Mouse (Mus musculus) liver, embryonic 13.5 days (tissue): ENCODE measurements around the gene Card14. TPM values are rescaled to one million over a fixed set of nuclear protein-coding genes. Genes with fewer than 3 reads are reported as not detected.

Experiments used
- ATAC-seq: fragments of 200-750 bp; cut with Nextera tagmentation; 2 replicates; pipeline ENCODE4 v1.8.0; 2017; ENCODE audit warnings: low read depth, mild to moderate bottlenecking, moderate number of reproducible peaks, moderate library complexity
- DNase-seq: peaks from one replicate; pipeline ENCODE4 v3.0.0; 2022
- H3K27ac ChIP-seq: fragments of 300-500 bp; sonication (generic); 2 replicates; pipeline ENCODE4 v1.5.1; 2015; ENCODE audit warnings: moderate library complexity, mild to moderate bottlenecking, inconsistent platforms
- H3K27me3 ChIP-seq: fragments of 300-500 bp; sonication (generic); 2 replicates; pipeline ENCODE4 v1.6.1; 2015; ENCODE audit warnings: mild to moderate bottlenecking, inconsistent platforms
- H3K36me3 ChIP-seq: fragments of 300-500 bp; sonication (generic); 2 replicates; pipeline ENCODE4 v1.6.1; 2015; ENCODE audit warnings: mild to moderate bottlenecking, inconsistent platforms
- H3K4me1 ChIP-seq: fragments of 300-500 bp; sonication (generic); replicated peaks from 2 replicates; pipeline ENCODE4 v1.6.1; 2015; ENCODE audit warnings: inconsistent platforms
- H3K4me2 ChIP-seq: fragments of 300-500 bp; sonication (generic); 2 replicates; pipeline ENCODE4 v1.6.1; 2015; ENCODE audit warnings: inconsistent platforms, mild to moderate bottlenecking, moderate library complexity
- H3K4me3 ChIP-seq: fragments of 300-500 bp; sonication (generic); replicated peaks from 2 replicates; pipeline ENCODE4 v1.5.1; 2015; ENCODE audit warnings: mild to moderate bottlenecking, inconsistent platforms
- H3K9ac ChIP-seq: fragments of 300-500 bp; sonication (generic); 2 replicates; pipeline ENCODE4 v1.6.1; 2015; ENCODE audit warnings: mild to moderate bottlenecking, inconsistent platforms
- H3K9me3 ChIP-seq: fragments of 300-500 bp; sonication (generic); replicated peaks from 2 replicates; pipeline ENCODE4 v1.6.1; 2016; ENCODE audit warnings: inconsistent platforms
- WGBS: fragments of 180-500 bp; shearing (Covaris S2); methylation state at CpG from one replicate; pipeline ENCODE4 v1.1.7; 2015; ENCODE audit not compliant: insufficient replicate concordance; 5-methylcytosine and 5-hydroxymethylcytosine counted together
- microRNA counts: library from miRNA; unstranded; fragments of <30 nt; microRNA quantifications from one replicate; lab custom pipeline; 2016
- microRNA-seq: library from miRNA; unstranded; fragments of <30 nt; microRNA quantifications from one replicate; pipeline ENCODE4, GENCODE M21; 2016
- polyA plus RNA-seq: library from polyadenylated mRNA; unstranded; fragments of >200 nt; fragmentation: Nextera tagmentation; extraction: Ambion mirVana; gene quantifications from 2 replicates; pipeline ENCODE4 v1.2.1, GENCODE M21; 2015

The Card14 gene
- polyA plus RNA-seq, 1 experiment from 2014 or later: 0.20 TPM

DNA sequence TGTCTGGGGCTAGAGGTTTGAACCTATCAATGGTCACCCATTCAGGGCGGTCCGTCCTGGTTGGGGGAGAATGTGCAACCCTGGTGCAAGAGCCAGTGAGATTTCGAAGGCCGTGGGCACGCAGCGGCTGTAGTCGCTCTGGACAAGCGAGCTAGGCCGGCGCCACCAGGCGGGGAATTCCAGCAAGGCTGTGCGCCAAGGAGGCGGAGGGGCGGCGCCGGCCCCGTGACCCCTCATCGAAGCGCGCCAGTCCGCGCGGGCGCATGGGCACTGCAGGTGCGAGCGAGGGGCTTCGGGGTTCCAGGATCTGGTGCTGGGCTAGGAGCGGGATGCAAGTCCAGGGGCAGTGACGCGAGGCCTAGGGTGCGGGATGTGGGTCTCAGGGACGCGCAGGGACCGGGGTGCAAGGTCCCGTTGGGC lies 82.3 kb downstream of the Card14 start:
- Histone ChIP-seq H3K36me3 (no peaks in the 10 kb centered on the region), H3K4me3 (peak overlapping the region; percentile 81), H3K9me3 (no peaks in the 10 kb centered on the region), H3K4me1 (peaks cover 48% of the 10 kb centered on the region), H3K27ac (peak overlapping the region; percentile 69), H3K9ac (peak overlapping the region; percentile 70), H3K4me2 (peak overlapping the region; percentile 95), H3K27me3 (peaks cover 35% of the 10 kb centered on the region)
- no peak for DNase-seq
- under 1% methylated on average over 35 of the region's 35 CpGs for WGBS
- ATAC-seq: peak; percentile 15; the same call in 1 of the 2 replicates

DNA sequence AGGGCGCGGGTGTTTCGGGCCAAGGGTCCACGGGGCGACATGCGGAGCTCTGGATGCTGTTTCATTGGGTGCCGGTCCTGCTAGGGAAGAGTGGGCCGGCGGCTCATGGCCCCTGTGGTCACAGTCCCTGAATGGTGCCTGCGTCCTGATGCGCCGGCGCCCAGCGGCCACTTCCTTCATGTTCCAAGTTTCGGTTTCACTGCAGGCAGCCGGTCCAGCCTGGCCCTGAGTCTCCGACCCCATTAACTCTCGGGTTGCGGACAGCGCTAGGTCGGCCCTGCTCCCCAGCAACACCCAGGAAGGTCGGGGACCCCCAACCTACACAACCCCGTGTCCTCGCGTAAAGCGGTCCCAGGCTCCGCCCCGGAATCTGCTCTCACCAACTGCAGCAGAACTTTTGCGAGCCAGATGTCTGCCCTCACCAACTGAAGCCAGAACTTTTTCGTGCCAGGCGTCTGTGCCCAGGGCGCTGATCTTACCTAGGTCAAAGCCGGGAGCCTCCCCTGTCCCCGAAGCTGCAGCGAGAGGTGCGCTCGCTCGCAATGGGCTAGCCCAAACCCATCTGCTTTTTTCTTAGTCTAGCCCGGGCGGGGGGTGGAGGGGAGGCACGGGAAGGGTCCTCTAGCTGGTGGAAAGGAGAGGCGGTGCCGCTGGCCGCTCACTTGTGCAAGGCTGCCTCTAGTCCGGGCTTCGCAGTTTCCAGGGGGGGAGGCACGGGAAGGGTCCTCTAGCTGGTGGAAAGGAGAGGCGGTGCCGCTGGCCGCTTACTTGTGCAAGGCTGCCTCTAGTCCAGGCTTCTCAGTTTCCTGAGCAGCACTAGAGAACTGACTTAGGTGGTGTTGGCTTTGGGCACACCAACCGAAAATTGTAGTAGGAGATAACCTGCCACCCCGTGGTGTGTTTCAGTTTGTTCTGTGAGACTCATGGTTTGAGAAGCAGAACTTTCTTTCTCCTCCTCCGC lies 83.0 kb downstream of the Card14 start:
- DNase-seq (peak; percentile 38), ATAC-seq (peak; percentile 15)
- 1% methylated on average over 53 of the region's 53 CpGs for WGBS
- Histone ChIP-seq H3K27me3 (peaks cover 35% of the 10 kb centered on the region), H3K9ac (peak overlapping the region; percentile 70), H3K36me3 (no peaks in the 10 kb centered on the region), H3K9me3 (no peaks in the 10 kb centered on the region), H3K4me2 (peak overlapping the region; percentile 95), H3K4me3 (peak overlapping the region; percentile 81), H3K27ac (peak overlapping the region; percentile 69), H3K4me1 (peaks cover 51% of the 10 kb centered on the region)

DNA sequence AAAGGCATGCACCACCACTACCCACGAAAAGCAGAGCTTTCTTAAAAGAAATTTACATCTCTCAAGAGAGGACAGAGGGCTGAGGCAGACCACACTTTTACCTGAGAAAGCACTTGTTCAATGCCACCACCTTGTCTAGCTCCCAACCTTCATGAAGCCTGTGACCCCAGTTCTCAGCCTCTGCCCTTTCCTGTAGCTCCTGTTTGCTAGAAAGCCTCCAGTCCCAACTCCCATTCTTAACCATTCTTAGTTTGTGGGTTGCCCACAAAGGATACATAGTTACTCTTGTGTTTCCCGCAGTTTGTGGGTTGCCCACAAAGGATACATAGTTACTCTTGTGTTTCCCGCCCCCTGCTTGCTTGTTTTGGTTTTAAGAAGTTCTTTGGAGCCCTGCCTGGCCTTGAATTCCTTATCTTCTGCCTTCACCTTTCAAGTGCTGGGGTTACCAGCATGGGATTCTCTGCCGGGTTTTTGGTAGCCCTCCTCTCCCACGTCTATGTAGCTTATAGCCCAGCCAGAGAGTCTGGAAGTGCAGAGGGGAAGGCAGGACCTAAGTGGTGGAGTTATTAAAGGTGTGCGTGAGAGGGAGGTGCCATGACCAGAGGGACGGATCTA lies 83.9 kb downstream of the Card14 start:
- Histone ChIP-seq H3K4me3 (peak overlapping the region; percentile 81), H3K4me1 (peaks cover 60% of the 10 kb centered on the region), H3K27ac (peak overlapping the region; percentile 80), H3K9ac (peak overlapping the region; percentile 82), H3K9me3 (no peaks in the 10 kb centered on the region), H3K4me2 (peak overlapping the region; percentile 95), H3K27me3 (peaks cover 35% of the 10 kb centered on the region), H3K36me3 (peaks cover 6% of the 10 kb centered on the region)
- DNase-seq: peak; percentile 40
- 16% methylated on average over 7 of the region's 7 CpGs for WGBS
- peak; percentile 47 for ATAC-seq

DNA sequence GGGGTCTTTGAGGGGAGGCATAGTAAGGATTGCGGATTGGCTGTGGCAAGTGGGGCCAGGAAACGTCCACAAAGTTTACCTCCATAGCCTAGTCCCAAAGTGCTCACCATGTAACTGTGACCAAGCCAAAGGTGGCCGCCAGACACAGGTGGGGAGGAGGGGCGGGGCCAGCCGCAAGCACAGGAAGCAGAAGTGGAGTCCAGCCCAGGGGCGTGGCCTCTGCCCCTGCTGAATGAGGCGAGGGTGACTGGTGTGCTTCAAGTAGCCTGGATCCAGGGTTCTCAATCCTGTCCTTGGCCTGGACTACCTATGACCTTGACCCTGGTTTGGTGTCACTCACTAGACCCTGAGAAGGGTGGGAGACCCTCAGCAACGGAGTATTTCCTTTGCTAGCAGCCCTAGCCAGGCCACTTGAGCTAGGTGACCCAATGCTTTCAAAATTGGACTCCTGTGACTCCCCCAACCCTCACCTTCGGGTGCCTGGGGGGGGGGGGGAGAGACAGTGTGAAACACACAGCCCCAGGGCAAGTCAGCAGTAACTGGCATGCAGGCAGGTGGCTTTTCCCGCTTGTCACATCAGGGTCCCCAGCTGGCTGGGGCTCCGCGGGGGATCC lies 84.5 kb downstream of the Card14 start:
- Histone ChIP-seq H3K27me3 (peaks cover 35% of the 10 kb centered on the region), H3K9me3 (no peaks in the 10 kb centered on the region), H3K36me3 (peaks cover 6% of the 10 kb centered on the region), H3K4me3 (peak overlapping the region; percentile 81), H3K4me2 (peak overlapping the region; percentile 95), H3K4me1 (peaks cover 63% of the 10 kb centered on the region), H3K27ac (peak overlapping the region; percentile 80), H3K9ac (peak overlapping the region; percentile 82)
- peak; percentile 72 for ATAC-seq
- 5% methylated on average over 12 of the region's 12 CpGs for WGBS
- peak; percentile 76 for DNase-seq

DNA sequence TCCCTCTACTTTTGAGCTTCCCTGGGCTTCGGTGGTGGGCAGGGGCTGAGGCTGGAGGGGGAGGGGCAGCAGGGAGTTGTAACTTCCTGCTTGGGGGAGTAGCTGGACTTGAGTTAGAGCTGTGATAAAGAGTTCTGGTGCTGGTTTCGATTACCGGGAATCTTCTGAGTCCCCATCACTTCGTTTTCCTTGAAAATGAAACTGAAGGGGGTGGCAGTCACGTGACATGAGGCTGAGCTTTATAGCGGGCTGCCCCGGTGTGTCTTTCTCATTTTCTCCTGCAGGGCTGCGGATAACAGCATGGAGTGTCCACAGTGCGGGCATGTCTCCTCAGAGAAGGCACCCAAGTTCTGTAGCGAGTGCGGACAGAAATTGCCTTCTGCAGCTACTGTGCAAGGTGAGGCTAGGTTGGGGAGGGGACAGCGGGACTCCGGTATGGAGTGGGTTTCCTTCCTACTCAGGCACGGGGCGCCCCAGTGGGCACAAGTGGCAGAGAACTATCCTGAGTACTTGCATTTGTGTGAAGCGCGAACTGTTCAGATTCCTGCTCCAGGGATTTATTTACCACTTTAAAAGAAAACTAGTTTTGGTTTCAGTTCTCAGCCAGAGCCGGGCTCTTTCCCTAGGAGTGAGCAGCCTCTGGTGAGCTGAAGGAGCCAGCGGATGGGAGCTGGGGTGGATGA lies 85.4 kb downstream of the Card14 start, which contains the start of gene Rnf213:
Gene Rnf213, plus strand, starts transcription at position 301 of the 683 bp plus-strand sequence.
- Histone ChIP-seq H3K27ac (peak within 1 kb of the TSS; percentile 80), H3K9ac (peak within 1 kb of the TSS; percentile 82), H3K4me3 (peak within 1 kb of the TSS; percentile 81), H3K36me3 (peaks cover 6% of the 10 kb centered on the region), H3K4me2 (peak within 1 kb of the TSS; percentile 95), H3K27me3 (peaks cover 30% of the 10 kb centered on the region), H3K9me3 (no peaks in the 10 kb centered on the region), H3K4me1 (peaks cover 63% of the 10 kb centered on the region)
- DNase-seq (peak; percentile 63), ATAC-seq (peak; percentile 67)
- 1% methylated on average over 19 of the region's 19 CpGs for WGBS

DNA sequence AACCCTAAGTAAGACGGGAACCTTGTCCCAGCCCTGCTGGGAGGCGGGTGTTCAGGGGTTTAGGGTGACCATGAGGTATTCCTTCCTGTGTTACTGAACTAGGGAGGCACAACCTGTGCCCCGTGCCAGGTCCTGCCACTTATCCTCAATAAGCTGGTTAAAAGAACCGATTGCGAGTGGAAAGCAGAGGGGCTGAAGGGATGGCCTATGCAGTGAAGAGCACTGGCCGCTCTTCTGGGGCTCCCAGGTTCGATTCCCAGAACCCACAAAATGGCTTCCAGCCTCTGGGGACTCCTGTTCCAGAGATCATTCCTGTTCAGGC lies 85.9 kb downstream of the Card14 start:
- H3K27me3 ChIP-seq: peaks cover 25% of the 10 kb centered on the region
- ATAC-seq (no peak), DNase-seq (no peak)
- H3K4me2 ChIP-seq: peak overlapping the region; percentile 95
- WGBS: 24% methylated on average over 7 of the region's 7 CpGs
- peak overlapping the region; percentile 81 for H3K4me3 ChIP-seq
- H3K9ac ChIP-seq: peak overlapping the region; percentile 82
- peaks cover 6% of the 10 kb centered on the region for H3K36me3 ChIP-seq
- H3K27ac ChIP-seq: peak overlapping the region; percentile 80
- H3K4me1 ChIP-seq: peaks cover 63% of the 10 kb centered on the region
- H3K9me3 ChIP-seq: no peaks in the 10 kb centered on the region

DNA sequence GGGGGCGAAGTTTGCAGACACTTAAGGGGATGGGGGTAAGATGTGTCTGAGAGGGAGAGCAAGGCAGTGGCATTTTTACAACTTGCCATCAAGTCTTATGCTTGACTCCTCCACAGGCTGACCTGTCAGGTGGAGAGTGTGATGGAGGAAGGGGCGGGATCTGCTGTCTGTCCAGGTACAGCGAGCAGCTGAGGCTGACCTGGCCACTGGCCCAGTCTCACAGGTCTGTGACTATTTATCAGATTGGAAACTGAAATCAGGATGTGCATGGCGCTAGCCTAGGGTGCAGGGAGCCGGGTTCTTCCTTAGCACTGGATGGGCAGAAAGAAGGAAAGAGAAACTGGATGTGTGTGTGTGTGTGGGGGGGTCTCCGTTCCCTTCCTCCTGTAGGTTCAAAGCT lies 86.6 kb downstream of the Card14 start:
- ATAC-seq (no peak), DNase-seq (no peak)
- Histone ChIP-seq H3K36me3 (peaks cover 6% of the 10 kb centered on the region), H3K27ac (no peak overlapping the region), H3K4me2 (peak overlapping the region; percentile 95), H3K9ac (peak overlapping the region; percentile 82; the same call in 1 of the 2 replicates), H3K4me3 (peak overlapping the region; percentile 81), H3K9me3 (no peaks in the 10 kb centered on the region), H3K4me1 (peaks cover 63% of the 10 kb centered on the region), H3K27me3 (peaks cover 17% of the 10 kb centered on the region)
- WGBS: 66% methylated on average over 6 of the region's 6 CpGs

MicroRNAs encoded within 50 kb of the gene (microRNA counts, 519-probe panel; counts per million panel counts)
- microRNA mmu-miR-1932 (lab: Ali Mortazavi, UCI): 114 counts per million

Small RNA genes within 50 kb of the gene (microRNA-seq; reads per million reads assigned to microRNA genes)
- not detected for gene Mir1932

Other genes with a start within 250 kb of the Card14 start
- gene Cbx4, start 221.5 kb upstream of the Card14 start, polyA plus RNA-seq: 2.0 and 2.4 TPM in 2 replicates
- gene Tbc1d16, start 79.3 kb upstream of the Card14 start, polyA plus RNA-seq: 1.5 and 1.6 TPM in 2 replicates
- gene Ccdc40, start 79.2 kb upstream of the Card14 start, polyA plus RNA-seq: 1.4 and 1.8 TPM in 2 replicates
- gene Gaa, start 39.9 kb upstream of the Card14 start, polyA plus RNA-seq: 17.9 and 21.1 TPM in 2 replicates
- 236 and 242 TPM in 2 replicates for gene Eif4a3, start 7.7 kb upstream of the Card14 start, polyA plus RNA-seq
- 2.2 and 2.7 TPM in 2 replicates for gene Sgsh, start 47.8 kb downstream of the Card14 start, polyA plus RNA-seq
- 1.4 and 1.8 TPM in 2 replicates for gene Slc26a11, start 47.8 kb downstream of the Card14 start, polyA plus RNA-seq
- 3.1 and 3.2 TPM in 2 replicates for gene Rnf213, start 85.3 kb downstream of the Card14 start, polyA plus RNA-seq
- gene Endov, start 183.6 kb downstream of the Card14 start, polyA plus RNA-seq: 7.6 and 7.9 TPM in 2 replicates
- gene Nptx1, start 240.0 kb downstream of the Card14 start, polyA plus RNA-seq: 0.05 TPM in 1 of 2 replicates, not detected in the other